Mouse (Mus musculus) lung, embryonic 14.5 days (tissue): ENCODE measurements at regions not wholly inside any gene's neighbourhood (a gene's known extent, or its start where the extent isn't known, plus 50 kb on each side); places are given as distances from the start of the nearest gene placed in this dataset.

ENCODE experiments used
- ATAC-seq: fragments of 200-750 bp; cut with Nextera tagmentation; 2 replicates; pipeline ENCODE4 v1.8.0; 2017; ENCODE audit warnings: mild to moderate bottlenecking, moderate TSS enrichment, moderate library complexity; ENCODE audit not compliant: insufficient read depth
- DNase-seq: peaks from one replicate; pipeline ENCODE4 v3.0.0-alpha.2; 2015
- H3K27ac ChIP-seq: fragments of 300-500 bp; sonication (generic); 2 replicates; pipeline ENCODE4 v1.5.1; 2014; ENCODE audit warnings: low read depth, mild to moderate bottlenecking, moderate library complexity
- H3K27me3 ChIP-seq: fragments of 300-500 bp; sonication (generic); 2 replicates; pipeline ENCODE4 v1.6.1; 2014; ENCODE audit warnings: low read length, control low read depth; ENCODE audit not compliant: insufficient read depth
- H3K36me3 ChIP-seq: fragments of 300-500 bp; sonication (generic); 2 replicates; pipeline ENCODE4 v1.6.1; 2014; ENCODE audit warnings: control low read depth; ENCODE audit not compliant: insufficient read depth
- H3K4me1 ChIP-seq: fragments of 300-500 bp; sonication (generic); 2 replicates; pipeline ENCODE4 v1.6.1; 2014; ENCODE audit warnings: antibody characterized with exemption, control low read depth; ENCODE audit not compliant: insufficient read depth
- H3K4me2 ChIP-seq: fragments of 300-500 bp; sonication (generic); 2 replicates; pipeline ENCODE4 v1.6.1; 2014; ENCODE audit warnings: mild to moderate bottlenecking
- H3K4me3 ChIP-seq: fragments of 300-500 bp; sonication (generic); 2 replicates; pipeline ENCODE4 v1.5.1; 2014; ENCODE audit warnings: low read depth, low read length
- H3K9ac ChIP-seq: fragments of 300-500 bp; sonication (generic); 2 replicates; pipeline ENCODE4 v1.6.1; 2014
- H3K9me3 ChIP-seq: fragments of 300-500 bp; sonication (generic); 2 replicates; pipeline ENCODE4 v1.6.1; 2016; ENCODE audit warnings: low read depth, low read length, control low read depth
- CTCF ChIP-seq: IDR thresholded peaks from 2 replicates; pipeline ENCODE4 v1.5.1; 2016; ENCODE audit warnings: antibody characterized with exemption, low read depth
- WGBS: fragments of 180-500 bp; shearing (Covaris S2); extraction: QIAGEN DNeasy Blood & Tissue Kit; methylation state at CpG from one replicate; pipeline ENCODE4 v1.1.7; 2014; 5-methylcytosine and 5-hydroxymethylcytosine counted together

DNA sequence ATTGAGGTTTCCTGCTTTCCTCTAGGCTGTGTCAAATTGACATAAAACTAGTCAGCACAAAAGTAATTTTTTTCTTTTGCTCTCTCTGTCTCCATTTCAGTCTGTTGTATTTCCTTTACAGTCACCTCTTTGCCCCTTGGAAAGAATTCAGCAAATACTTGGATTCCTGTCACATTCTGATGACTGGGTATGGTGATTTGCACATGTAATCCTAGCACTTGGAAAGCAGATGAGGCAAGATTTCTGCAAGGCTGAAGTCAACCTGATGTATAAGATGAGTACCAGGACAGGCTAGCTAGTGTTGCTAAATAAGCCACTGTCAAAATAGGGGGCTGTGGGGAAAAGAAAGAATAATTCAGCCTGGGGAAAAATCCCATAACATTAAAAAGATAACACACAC is 580.9 kb downstream of the Slc22a22 start:
- DNase-seq (peak; percentile 1), ATAC-seq (no peak)
- Histone ChIP-seq H3K9ac (no peak overlapping the region), H3K9me3 (no peaks in the 10 kb centered on the region), H3K27me3 (no peaks in the 10 kb centered on the region), H3K4me3 (no peak overlapping the region), H3K27ac (no peak overlapping the region), H3K4me2 (no peak overlapping the region), H3K36me3 (no peaks in the 10 kb centered on the region), H3K4me1 (no peaks in the 10 kb centered on the region)
- TF ChIP-seq CTCF = no peak

DNA sequence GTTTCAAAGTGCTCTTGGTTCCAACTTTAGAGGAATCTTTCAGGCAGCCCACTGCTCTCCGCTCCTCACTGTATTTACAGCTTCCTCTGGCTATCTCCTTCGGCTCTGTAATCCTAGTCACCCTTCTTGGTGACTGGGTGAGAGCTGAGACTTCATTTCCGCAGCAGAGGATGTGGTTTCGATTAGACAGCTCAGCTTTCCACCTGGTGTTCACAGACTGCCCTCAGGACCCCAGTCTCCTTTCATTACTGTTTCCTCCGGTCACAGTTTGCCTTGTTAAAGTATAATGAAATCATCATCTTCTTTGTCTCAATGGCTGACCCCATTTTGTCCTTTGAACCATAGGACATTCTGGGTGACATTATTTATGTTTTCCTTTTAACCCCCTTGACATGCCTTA is 595.9 kb downstream of the Slc22a22 start:
- no peaks in the 10 kb centered on the region for H3K36me3 ChIP-seq
- H3K27ac ChIP-seq = no peak overlapping the region
- no peak overlapping the region for H3K4me3 ChIP-seq
- no peak overlapping the region for H3K4me2 ChIP-seq
- H3K27me3 ChIP-seq = no peaks in the 10 kb centered on the region
- H3K9me3 ChIP-seq = no peaks in the 10 kb centered on the region; the same call in 1 of the 2 replicates
- ATAC-seq (no peak), DNase-seq (no peak)
- H3K4me1 ChIP-seq = no peaks in the 10 kb centered on the region
- TF ChIP-seq CTCF = no peak
- H3K9ac ChIP-seq = no peak overlapping the region
- WGBS = 52% methylated on average over 5 of the region's 5 CpGs

DNA sequence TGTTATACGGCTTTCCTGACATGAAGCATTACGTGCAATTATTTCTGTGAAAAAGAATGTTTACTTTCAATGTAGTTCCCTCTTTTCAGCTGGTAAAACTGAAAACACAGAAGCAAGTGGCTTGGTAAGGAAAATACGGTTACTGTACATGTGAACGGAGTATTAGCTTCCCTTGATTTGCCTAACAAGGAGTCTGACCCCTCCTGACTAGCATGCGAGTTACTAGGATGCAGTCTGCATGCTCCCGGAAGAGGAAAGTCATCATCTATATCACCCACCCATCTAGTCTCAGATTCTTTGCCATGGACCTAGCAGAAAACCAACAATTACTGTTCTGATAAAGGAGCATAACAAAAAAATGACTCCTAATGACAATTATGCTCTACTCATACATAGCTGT is 611.5 kb downstream of the Slc22a22 start:
- Histone ChIP-seq H3K4me2 (no peak overlapping the region), H3K4me3 (no peak overlapping the region), H3K9ac (no peak overlapping the region), H3K36me3 (no peaks in the 10 kb centered on the region), H3K27ac (no peak overlapping the region), H3K9me3 (no peaks in the 10 kb centered on the region), H3K27me3 (no peaks in the 10 kb centered on the region), H3K4me1 (peaks cover 3% of the 10 kb centered on the region; the same call in 1 of the 2 replicates)
- DNase-seq (no peak), ATAC-seq (no peak)
- WGBS = 54% methylated on average over 6 of the region's 6 CpGs
- TF ChIP-seq CTCF = no peak

DNA sequence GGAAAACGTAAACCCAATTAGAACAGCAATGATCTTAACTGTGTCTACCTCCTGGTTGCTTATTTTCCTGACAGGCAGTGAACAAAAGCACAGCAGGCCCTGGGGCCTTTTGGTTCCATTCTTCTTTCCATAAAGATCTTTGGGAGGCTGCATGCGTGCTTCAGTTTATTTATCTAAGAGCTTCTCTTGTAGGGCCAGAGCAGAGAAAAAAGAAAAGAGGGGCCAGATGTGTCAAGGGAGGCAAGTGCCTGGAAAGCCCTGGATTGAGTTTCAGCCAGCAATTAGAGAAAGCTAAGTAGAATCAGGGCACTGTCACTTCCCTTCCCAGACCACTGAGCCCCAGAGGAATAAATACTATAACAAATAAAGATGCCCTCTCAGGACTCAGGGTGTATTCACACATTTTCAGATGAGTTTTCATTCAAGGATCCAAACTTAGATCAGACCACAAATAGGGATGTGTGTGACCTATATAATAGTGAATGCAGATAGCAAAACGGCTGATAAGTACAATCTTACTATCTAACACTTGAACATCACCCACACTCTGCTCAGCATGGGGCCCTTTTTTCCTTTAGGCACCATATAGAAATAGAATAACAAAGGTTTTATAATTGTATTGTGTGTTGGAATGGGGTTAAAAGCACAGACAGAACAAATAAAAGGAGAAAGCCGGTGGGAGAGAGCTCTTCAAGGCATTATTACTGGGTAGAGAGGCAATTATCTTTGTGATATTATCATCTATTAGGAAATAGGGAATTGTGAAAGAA is 612.2 kb downstream of the Slc22a22 start:
- 24% methylated on average over 4 of the region's 4 CpGs for WGBS
- H3K36me3 ChIP-seq = no peaks in the 10 kb centered on the region
- peaks cover 3% of the 10 kb centered on the region; the same call in 1 of the 2 replicates for H3K4me1 ChIP-seq
- no peak for TF ChIP-seq CTCF
- H3K27ac ChIP-seq = no peak overlapping the region
- H3K4me3 ChIP-seq = no peak overlapping the region
- H3K9ac ChIP-seq = no peak overlapping the region
- no peak overlapping the region for H3K4me2 ChIP-seq
- peak; percentile 12 for DNase-seq
- H3K9me3 ChIP-seq = no peaks in the 10 kb centered on the region
- H3K27me3 ChIP-seq = no peaks in the 10 kb centered on the region
- no peak for ATAC-seq

GRCm38 (mm10) chr15:56858627-56859334 is 618.6 kb downstream of the Slc22a22 start:
- Histone ChIP-seq H3K27ac (no peak overlapping the region), H3K9ac (no peak overlapping the region), H3K36me3 (no peaks in the 10 kb centered on the region), H3K4me1 (no peaks in the 10 kb centered on the region), H3K4me3 (no peak overlapping the region), H3K27me3 (no peaks in the 10 kb centered on the region), H3K4me2 (no peak overlapping the region), H3K9me3 (no peaks in the 10 kb centered on the region)
- DNase-seq (peak; percentile 56), ATAC-seq (peak; percentile 38; the same call in 1 of the 2 replicates)
- no peak for TF ChIP-seq CTCF
- WGBS = 29% methylated on average over 3 of the region's 4 CpGs

GRCm38 (mm10) chr15:56858134-56858533 is 619.3 kb downstream of the Slc22a22 start:
- 23% methylated on average over 3 of the region's 3 CpGs for WGBS
- ATAC-seq = no peak
- no peak for DNase-seq

GRCm38 (mm10) chr15:56856057-56856456 is 621.4 kb downstream of the Slc22a22 start:
- H3K4me3 ChIP-seq = no peak overlapping the region
- ATAC-seq (peak; percentile 35; the same call in 1 of the 2 replicates), DNase-seq (peak; percentile 95)
- H3K4me2 ChIP-seq = no peak overlapping the region
- 14% methylated on average over 2 of the region's 2 CpGs for WGBS
- H3K9me3 ChIP-seq = no peaks in the 10 kb centered on the region
- 0 out of 2 replicates have a peak, but pooled peaks cover 3% of the 10 kb centered on the region for H3K4me1 ChIP-seq
- H3K27me3 ChIP-seq = no peaks in the 10 kb centered on the region
- H3K9ac ChIP-seq = no peak overlapping the region
- TF ChIP-seq CTCF = peak; percentile 83
- H3K27ac ChIP-seq = no peak overlapping the region
- no peaks in the 10 kb centered on the region for H3K36me3 ChIP-seq

More at GRCm38 (mm10) chr15:56858134-56858533, 619.3 kb downstream of the Slc22a22 start:
- Histone ChIP-seq H3K36me3 (no peaks in the 10 kb centered on the region), H3K9me3 (no peaks in the 10 kb centered on the region), H3K27ac (no peak overlapping the region), H3K9ac (no peak overlapping the region), H3K4me1 (0 out of 2 replicates have a peak, but pooled peaks cover 2% of the 10 kb centered on the region), H3K4me2 (no peak overlapping the region), H3K4me3 (no peak overlapping the region), H3K27me3 (no peaks in the 10 kb centered on the region)
- no peak for TF ChIP-seq CTCF
